Mouse (Mus musculus): Measurements from ENCODE around the gene Med12. TPM values are rescaled to one million over a fixed set of nuclear protein-coding genes. Genes with fewer than 3 reads are reported as not detected.

The Med12 gene
- total RNA-seq, 1 experiment = 27.0 TPM

DNA sequence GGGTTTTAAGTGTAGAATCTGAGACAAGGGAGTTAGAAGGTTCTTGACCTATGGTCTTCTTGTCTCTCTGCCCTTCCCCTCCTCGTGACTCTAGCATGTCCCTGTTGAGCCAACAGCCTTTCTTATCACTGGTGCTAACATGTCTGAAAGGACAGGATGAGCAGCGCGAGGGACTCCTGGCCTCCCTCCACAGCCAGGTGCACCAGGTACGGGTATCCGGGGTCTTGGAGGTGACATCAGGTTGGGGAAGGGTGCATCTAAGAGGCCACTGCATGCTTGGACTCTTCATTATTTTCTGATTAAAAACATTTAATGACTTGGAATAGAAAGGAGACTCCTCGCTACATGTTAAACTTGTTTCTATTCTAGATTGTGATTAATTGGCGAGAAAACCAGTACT lies 15.2 kb downstream of the Med12 start:
- Histone ChIP-seq H3K4me1 (ENCODE audit: control insufficient read depth in 2 of 2, insufficient read depth in 2 of 2, low read length in 2 of 2, poor library complexity in 1 of 2) (no peaks in the 10 kb centered on the region), H3K9ac (ENCODE audit: insufficient read depth, low read depth, low read length, poor library complexity, severe bottlenecking) (no peak overlapping the region), H3K36me3 (ENCODE audit: control insufficient read depth, insufficient read depth, low read length, poor library complexity, severe bottlenecking) (peaks cover 38% of the 10 kb centered on the region), H3K27ac (ENCODE audit: insufficient read depth, low read depth, low read length, poor library complexity, severe bottlenecking) (no peak overlapping the region), H3K9me3 (ENCODE audit: control insufficient read depth, insufficient read depth, low read depth, low read length) (no peaks in the 10 kb centered on the region), H3K4me3 (ENCODE audit: insufficient read depth in 1 of 2, low read depth in 1 of 2, low read length in 2 of 2, poor library complexity in 1 of 2, severe bottlenecking in 1 of 2) (no peak overlapping the region)
- DNase-seq (ENCODE audit: low read depth, low spot score) = no peak
- TF ChIP-seq ZC3H11A (IDR thresholded peaks at IDR 0.05; ENCODE audit: borderline replicate concordance, low read depth, low read length) (no peak), ZNF384 (IDR thresholded peaks at IDR 0.05; ENCODE audit: low read depth, low read length) (no peak)
- in situ Hi-C loops (cut with MboI; ENCODE audit: low sequenced_read_pairs in 2 of 2, unreplicated experiment in 2 of 2) = no loop called here

GRCm38 (mm10) chrX:101290111-101290510 lies 16.3 kb downstream of the Med12 start:
- Histone ChIP-seq H3K27ac (ENCODE audit: insufficient read depth, low read depth, low read length, poor library complexity, severe bottlenecking) (no peak overlapping the region), H3K4me1 (ENCODE audit: control insufficient read depth in 2 of 2, insufficient read depth in 2 of 2, low read length in 2 of 2, poor library complexity in 1 of 2) (no peaks in the 10 kb centered on the region), H3K4me3 (ENCODE audit: insufficient read depth in 1 of 2, low read depth in 1 of 2, low read length in 2 of 2, poor library complexity in 1 of 2, severe bottlenecking in 1 of 2) (no peak overlapping the region), H3K9me3 (ENCODE audit: control insufficient read depth, insufficient read depth, low read depth, low read length) (no peaks in the 10 kb centered on the region), H3K36me3 (ENCODE audit: control insufficient read depth, insufficient read depth, low read length, poor library complexity, severe bottlenecking) (peaks cover 38% of the 10 kb centered on the region), H3K9ac (ENCODE audit: insufficient read depth, low read depth, low read length, poor library complexity, severe bottlenecking) (no peak overlapping the region)
- DNase-seq (ENCODE audit: low read depth, low spot score) = no peak
- in situ Hi-C loops (cut with MboI; ENCODE audit: low sequenced_read_pairs in 2 of 2, unreplicated experiment in 2 of 2) = no loop called here
- TF ChIP-seq ZNF384 (IDR thresholded peaks at IDR 0.05; ENCODE audit: low read depth, low read length) = no peak
- TF ChIP-seq CHD2 (IDR thresholded peaks at IDR 0.05; ENCODE audit: low read depth, low read length) = no peak
- TF ChIP-seq ZC3H11A (IDR thresholded peaks at IDR 0.05; ENCODE audit: borderline replicate concordance, low read depth, low read length) = no peak
- TF ChIP-seq MAFK (IDR thresholded peaks at IDR 0.05; ENCODE audit: insufficient read depth, low read depth, low read length) = no peak
- TF ChIP-seq HCFC1 (IDR thresholded peaks at IDR 0.05; ENCODE audit: borderline replicate concordance, insufficient read depth, low read length) = no peak

GRCm38 (mm10) chrX:101299055-101299454 lies 25.2 kb downstream of the Med12 start, which contains the start of gene Nlgn3:
Nlgn3 (plus strand) TSS chrX:101299168.
- TF ChIP-seq ZC3H11A (IDR thresholded peaks at IDR 0.05; ENCODE audit: borderline replicate concordance, low read depth, low read length) = no peak
- TF ChIP-seq MAFK (IDR thresholded peaks at IDR 0.05; ENCODE audit: insufficient read depth, low read depth, low read length) = no peak
- TF ChIP-seq HCFC1 (IDR thresholded peaks at IDR 0.05; ENCODE audit: borderline replicate concordance, insufficient read depth, low read length) = no peak
- Histone ChIP-seq H3K4me1 (ENCODE audit: control insufficient read depth in 2 of 2, insufficient read depth in 2 of 2, low read length in 2 of 2, poor library complexity in 1 of 2) (peaks cover 0 to 17% of the 10 kb centered on the region in 2 experiments; a peak in 1 of 4 replicates), H3K36me3 (ENCODE audit: control insufficient read depth, insufficient read depth, low read length, poor library complexity, severe bottlenecking) (peaks cover 12% of the 10 kb centered on the region), H3K9ac (ENCODE audit: insufficient read depth, low read depth, low read length, poor library complexity, severe bottlenecking) (0 out of 2 replicates have a peak within 1 kb of the TSS, but pooled peaks have one; percentile 28), H3K9me3 (ENCODE audit: control insufficient read depth, insufficient read depth, low read depth, low read length) (no peaks in the 10 kb centered on the region), H3K27ac (ENCODE audit: insufficient read depth, low read depth, low read length, poor library complexity, severe bottlenecking) (no peak within 1 kb of the TSS), H3K4me3 (ENCODE audit: insufficient read depth in 1 of 2, low read depth in 1 of 2, low read length in 2 of 2, poor library complexity in 1 of 2, severe bottlenecking in 1 of 2) (peak within 1 kb of the TSS; percentile 10 to 25; a peak in 2 of 4 replicates)
- no peak for DNase-seq (ENCODE audit: low read depth, low spot score)
- in situ Hi-C loops (cut with MboI; ENCODE audit: low sequenced_read_pairs in 2 of 2, unreplicated experiment in 2 of 2) = no loop called here

DNA sequence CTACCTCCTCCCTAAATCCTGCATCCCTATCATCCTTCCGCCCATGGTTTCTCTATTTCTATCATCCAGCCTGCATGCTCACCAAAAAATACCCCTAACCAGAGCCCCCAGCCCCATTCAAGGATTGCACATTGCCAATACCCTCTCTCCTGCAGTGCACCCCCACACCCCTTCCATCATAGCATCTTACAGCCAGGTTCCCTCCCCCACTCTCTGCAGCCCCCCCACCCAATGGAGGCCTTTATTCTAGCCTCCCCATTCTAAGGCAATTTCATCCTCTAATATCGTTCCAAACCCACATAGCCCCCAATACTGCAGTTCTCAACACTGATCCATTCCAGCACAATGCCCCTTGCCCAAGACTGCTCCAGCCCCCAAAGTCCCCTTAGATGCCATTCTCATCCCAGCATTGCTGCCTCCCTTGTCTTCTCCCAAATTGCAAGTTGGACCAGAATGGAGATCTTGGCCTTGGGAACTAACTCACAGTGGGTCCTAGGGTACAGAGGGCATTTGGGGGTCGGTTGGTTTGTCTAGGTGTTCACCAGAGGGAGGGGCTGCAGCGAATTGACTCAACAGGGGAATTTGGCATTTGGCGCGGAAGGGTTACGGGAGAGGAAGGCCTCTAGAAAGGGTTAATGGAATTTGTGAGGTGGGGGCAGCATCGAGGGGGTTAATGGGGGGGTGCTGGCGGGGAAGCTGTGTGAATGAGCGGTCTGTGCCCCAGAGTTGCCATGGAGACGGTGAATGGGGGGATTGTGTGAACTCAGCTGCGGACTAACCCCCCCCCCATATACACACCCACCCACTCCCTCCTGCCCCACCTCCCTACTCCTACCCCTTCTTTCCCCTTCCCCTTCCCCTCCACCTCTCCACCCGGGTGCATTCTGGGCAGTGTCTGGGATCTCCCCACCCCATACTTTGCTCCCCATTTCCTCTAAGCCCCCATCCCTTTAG lies 25.9 kb downstream of the Med12 start:
- in situ Hi-C loops (cut with MboI; ENCODE audit: low sequenced_read_pairs in 2 of 2, unreplicated experiment in 2 of 2) = no loop called here
- peaks cover 0 to 17% of the 10 kb centered on the region in 2 experiments; a peak in 1 of 4 replicates for H3K4me1 ChIP-seq (ENCODE audit: control insufficient read depth in 2 of 2, insufficient read depth in 2 of 2, low read length in 2 of 2, poor library complexity in 1 of 2)
- H3K4me3 ChIP-seq (ENCODE audit: insufficient read depth in 1 of 2, low read depth in 1 of 2, low read length in 2 of 2, poor library complexity in 1 of 2, severe bottlenecking in 1 of 2) = peak overlapping the region; percentile 10 to 25; a peak in 2 of 4 replicates
- no peaks in the 10 kb centered on the region for H3K9me3 ChIP-seq (ENCODE audit: control insufficient read depth, insufficient read depth, low read depth, low read length)
- peaks cover 12% of the 10 kb centered on the region for H3K36me3 ChIP-seq (ENCODE audit: control insufficient read depth, insufficient read depth, low read length, poor library complexity, severe bottlenecking)
- no peak for TF ChIP-seq MAFK (IDR thresholded peaks at IDR 0.05; ENCODE audit: insufficient read depth, low read depth, low read length)
- TF ChIP-seq ZC3H11A (IDR thresholded peaks at IDR 0.05; ENCODE audit: borderline replicate concordance, low read depth, low read length) = no peak
- TF ChIP-seq CHD2 (IDR thresholded peaks at IDR 0.05; ENCODE audit: low read depth, low read length) = no peak
- no peak overlapping the region for H3K27ac ChIP-seq (ENCODE audit: insufficient read depth, low read depth, low read length, poor library complexity, severe bottlenecking)
- peak overlapping the region; percentile 28; the same call in 1 of the 2 replicates for H3K9ac ChIP-seq (ENCODE audit: insufficient read depth, low read depth, low read length, poor library complexity, severe bottlenecking)
- no peak for DNase-seq (ENCODE audit: low read depth, low spot score)
